Mouse (Mus musculus): Measurements from ENCODE around the gene Ccrl2. TPM values are rescaled to one million over a fixed set of nuclear protein-coding genes. Genes with fewer than 3 reads are reported as not detected.

The Ccrl2 gene
- polyA plus RNA-seq, 1 experiment from 2014 or later, result 1.9 TPM

GRCm38 (mm10) chr9:111093094-111093493 is 35.8 kb upstream of the Ccrl2 start:
- DNase-seq, result peak; percentile 82

GRCm38 (mm10) chr9:111092657-111093056 is 35.3 kb upstream of the Ccrl2 start:
- Histone ChIP-seq H3K9ac (replicated peaks; ENCODE audit: low read length) (no peak overlapping the region), H3K4me3 (replicated peaks; ENCODE audit: low read depth, low read length) (no peak overlapping the region), H3K9me3 (ENCODE audit: control insufficient read depth, low read length) (no peaks in the 10 kb centered on the region), H3K27me3 (ENCODE audit: control insufficient read depth, insufficient read depth, low read length) (no peaks in the 10 kb centered on the region), H3K4me1 (ENCODE audit: control insufficient read depth, insufficient read depth, low read length) (no peaks in the 10 kb centered on the region), H3K36me3 (ENCODE audit: control insufficient read depth, insufficient read depth, low read length) (no peaks in the 10 kb centered on the region), H3K27ac (replicated peaks; ENCODE audit: low read depth, low read length) (no peak overlapping the region), H3K4me2 (ENCODE audit: low read length) (no peak overlapping the region)
- ATAC-seq (ENCODE audit: low FRiP score, low TSS enrichment), result no peak
- 65% methylated on average over 9 of the region's 9 CpGs for WGBS
- DNase-seq, result peak; percentile 49

More at GRCm38 (mm10) chr9:111093094-111093493, 35.8 kb upstream of the Ccrl2 start:
- Histone ChIP-seq H3K4me2 (ENCODE audit: low read length) (no peak overlapping the region), H3K9me3 (ENCODE audit: control insufficient read depth, low read length) (no peaks in the 10 kb centered on the region), H3K9ac (replicated peaks; ENCODE audit: low read length) (no peak overlapping the region), H3K27me3 (ENCODE audit: control insufficient read depth, insufficient read depth, low read length) (no peaks in the 10 kb centered on the region), H3K4me1 (ENCODE audit: control insufficient read depth, insufficient read depth, low read length) (no peaks in the 10 kb centered on the region), H3K27ac (replicated peaks; ENCODE audit: low read depth, low read length) (no peak overlapping the region), H3K36me3 (ENCODE audit: control insufficient read depth, insufficient read depth, low read length) (no peaks in the 10 kb centered on the region), H3K4me3 (replicated peaks; ENCODE audit: low read depth, low read length) (no peak overlapping the region)
- ATAC-seq (ENCODE audit: low FRiP score, low TSS enrichment), result no peak
- WGBS, result 34% methylated on average over 5 of the region's 5 CpGs

- H3K4me2 ChIP-seq (ENCODE audit: low read length), result no peak overlapping the region
- no peak overlapping the region for H3K27ac ChIP-seq (replicated peaks; ENCODE audit: low read depth, low read length)
- H3K4me1 ChIP-seq (ENCODE audit: control insufficient read depth, insufficient read depth, low read length), result no peaks in the 10 kb centered on the region
- no peaks in the 10 kb centered on the region for H3K27me3 ChIP-seq (ENCODE audit: control insufficient read depth, insufficient read depth, low read length)
- no peak overlapping the region for H3K4me3 ChIP-seq (replicated peaks; ENCODE audit: low read depth, low read length)
- H3K9me3 ChIP-seq (ENCODE audit: control insufficient read depth, low read length), result no peaks in the 10 kb centered on the region
- no peaks in the 10 kb centered on the region for H3K36me3 ChIP-seq (ENCODE audit: control insufficient read depth, insufficient read depth, low read length)
- DNase-seq (no peak), ATAC-seq (ENCODE audit: low FRiP score, low TSS enrichment) (no peak)
- no peak overlapping the region for H3K9ac ChIP-seq (replicated peaks; ENCODE audit: low read length)
- WGBS, result 35% methylated on average over 7 of the region's 7 CpGs
These were observed 31.6 kb upstream of the Ccrl2 start for GRCm38 (mm10) chr9:111088886-111089285.

GRCm38 (mm10) chr9:111087960-111088359 is 30.6 kb upstream of the Ccrl2 start:
- Histone ChIP-seq H3K36me3 (ENCODE audit: control insufficient read depth, insufficient read depth, low read length) (no peaks in the 10 kb centered on the region), H3K4me1 (ENCODE audit: control insufficient read depth, insufficient read depth, low read length) (no peaks in the 10 kb centered on the region), H3K27me3 (ENCODE audit: control insufficient read depth, insufficient read depth, low read length) (no peaks in the 10 kb centered on the region), H3K27ac (replicated peaks; ENCODE audit: low read depth, low read length) (no peak overlapping the region), H3K4me3 (replicated peaks; ENCODE audit: low read depth, low read length) (no peak overlapping the region), H3K9me3 (ENCODE audit: control insufficient read depth, low read length) (no peaks in the 10 kb centered on the region), H3K9ac (replicated peaks; ENCODE audit: low read length) (no peak overlapping the region), H3K4me2 (ENCODE audit: low read length) (no peak overlapping the region)
- ATAC-seq (ENCODE audit: low FRiP score, low TSS enrichment) (no peak), DNase-seq (no peak)
- WGBS, result 7% methylated on average over 5 of the region's 5 CpGs

- ATAC-seq (ENCODE audit: low FRiP score, low TSS enrichment) (no peak), DNase-seq (no peak)
- H3K27me3 ChIP-seq (ENCODE audit: control insufficient read depth, insufficient read depth, low read length), result no peaks in the 10 kb centered on the region
- no peaks in the 10 kb centered on the region for H3K4me1 ChIP-seq (ENCODE audit: control insufficient read depth, insufficient read depth, low read length)
- H3K9ac ChIP-seq (replicated peaks; ENCODE audit: low read length), result no peak overlapping the region
- no peak overlapping the region for H3K4me2 ChIP-seq (ENCODE audit: low read length)
- H3K36me3 ChIP-seq (ENCODE audit: control insufficient read depth, insufficient read depth, low read length), result no peaks in the 10 kb centered on the region
- no peaks in the 10 kb centered on the region for H3K9me3 ChIP-seq (ENCODE audit: control insufficient read depth, low read length)
- WGBS, result 25% methylated on average over 3 of the region's 3 CpGs
- H3K4me3 ChIP-seq (replicated peaks; ENCODE audit: low read depth, low read length), result no peak overlapping the region
- H3K27ac ChIP-seq (replicated peaks; ENCODE audit: low read depth, low read length), result no peak overlapping the region
These were observed 29.8 kb upstream of the Ccrl2 start for GRCm38 (mm10) chr9:111086995-111087606.

- Histone ChIP-seq H3K4me1 (ENCODE audit: control insufficient read depth, insufficient read depth, low read length) (no peaks in the 10 kb centered on the region), H3K4me2 (ENCODE audit: low read length) (no peak overlapping the region), H3K27me3 (ENCODE audit: control insufficient read depth, insufficient read depth, low read length) (no peaks in the 10 kb centered on the region), H3K9ac (replicated peaks; ENCODE audit: low read length) (no peak overlapping the region), H3K4me3 (replicated peaks; ENCODE audit: low read depth, low read length) (no peak overlapping the region), H3K27ac (replicated peaks; ENCODE audit: low read depth, low read length) (no peak overlapping the region), H3K36me3 (ENCODE audit: control insufficient read depth, insufficient read depth, low read length) (no peaks in the 10 kb centered on the region), H3K9me3 (ENCODE audit: control insufficient read depth, low read length) (no peaks in the 10 kb centered on the region)
- ATAC-seq (ENCODE audit: low FRiP score, low TSS enrichment) (no peak), DNase-seq (no peak)
- WGBS, result 69% methylated on average over 6 of the region's 6 CpGs
These were observed 28.8 kb upstream of the Ccrl2 start for GRCm38 (mm10) chr9:111086137-111086536.

- no peak overlapping the region for H3K4me3 ChIP-seq (replicated peaks; ENCODE audit: low read depth, low read length)
- DNase-seq (no peak), ATAC-seq (ENCODE audit: low FRiP score, low TSS enrichment) (no peak)
- no peaks in the 10 kb centered on the region for H3K27me3 ChIP-seq (ENCODE audit: control insufficient read depth, insufficient read depth, low read length)
- no peak overlapping the region for H3K9ac ChIP-seq (replicated peaks; ENCODE audit: low read length)
- H3K27ac ChIP-seq (replicated peaks; ENCODE audit: low read depth, low read length), result no peak overlapping the region
- 63% methylated on average over 4 of the region's 4 CpGs for WGBS
- no peaks in the 10 kb centered on the region for H3K4me1 ChIP-seq (ENCODE audit: control insufficient read depth, insufficient read depth, low read length)
- H3K9me3 ChIP-seq (ENCODE audit: control insufficient read depth, low read length), result no peaks in the 10 kb centered on the region
- H3K4me2 ChIP-seq (ENCODE audit: low read length), result no peak overlapping the region
- no peaks in the 10 kb centered on the region for H3K36me3 ChIP-seq (ENCODE audit: control insufficient read depth, insufficient read depth, low read length)
These were observed 28.0 kb upstream of the Ccrl2 start for GRCm38 (mm10) chr9:111085329-111085728.

- H3K4me3 ChIP-seq (replicated peaks; ENCODE audit: low read depth, low read length), result no peak overlapping the region
- H3K4me1 ChIP-seq (ENCODE audit: control insufficient read depth, insufficient read depth, low read length), result no peaks in the 10 kb centered on the region
- 92% methylated on average over 5 of the region's 5 CpGs for WGBS
- H3K9ac ChIP-seq (replicated peaks; ENCODE audit: low read length), result no peak overlapping the region
- H3K9me3 ChIP-seq (ENCODE audit: control insufficient read depth, low read length), result no peaks in the 10 kb centered on the region
- H3K36me3 ChIP-seq (ENCODE audit: control insufficient read depth, insufficient read depth, low read length), result no peaks in the 10 kb centered on the region
- ATAC-seq (ENCODE audit: low FRiP score, low TSS enrichment) (no peak), DNase-seq (no peak)
- no peak overlapping the region for H3K27ac ChIP-seq (replicated peaks; ENCODE audit: low read depth, low read length)
- H3K4me2 ChIP-seq (ENCODE audit: low read length), result no peak overlapping the region
- H3K27me3 ChIP-seq (ENCODE audit: control insufficient read depth, insufficient read depth, low read length), result no peaks in the 10 kb centered on the region
These were observed 24.4 kb upstream of the Ccrl2 start for GRCm38 (mm10) chr9:111081765-111082164.

GRCm38 (mm10) chr9:111080801-111081200 is 23.5 kb upstream of the Ccrl2 start:
- ATAC-seq (ENCODE audit: low FRiP score, low TSS enrichment) (no peak), DNase-seq (no peak)
- Histone ChIP-seq H3K36me3 (ENCODE audit: control insufficient read depth, insufficient read depth, low read length) (no peaks in the 10 kb centered on the region), H3K4me3 (replicated peaks; ENCODE audit: low read depth, low read length) (no peak overlapping the region), H3K27ac (replicated peaks; ENCODE audit: low read depth, low read length) (no peak overlapping the region), H3K27me3 (ENCODE audit: control insufficient read depth, insufficient read depth, low read length) (no peaks in the 10 kb centered on the region), H3K9ac (replicated peaks; ENCODE audit: low read length) (no peak overlapping the region), H3K4me1 (ENCODE audit: control insufficient read depth, insufficient read depth, low read length) (no peaks in the 10 kb centered on the region), H3K9me3 (ENCODE audit: control insufficient read depth, low read length) (no peaks in the 10 kb centered on the region), H3K4me2 (ENCODE audit: low read length) (no peak overlapping the region)
- WGBS, result 90% methylated on average over 8 of the region's 8 CpGs

All from midbrain, embryonic 14.5 days (tissue).